Mouse (Mus musculus): Measurements from ENCODE around the gene Runx1.

Runx1 gene

GRCm38 (mm10) chr16:92825908-92826650, at the start of gene Runx1:
TSS of gene Runx1 (minus strand) at chr16:92826149.
- no peak for DNase-seq

GRCm38 (mm10) chr16:92874015-92874414, 48.1 kb upstream of the Runx1 start:
- DNase-seq: no peak

DNA sequence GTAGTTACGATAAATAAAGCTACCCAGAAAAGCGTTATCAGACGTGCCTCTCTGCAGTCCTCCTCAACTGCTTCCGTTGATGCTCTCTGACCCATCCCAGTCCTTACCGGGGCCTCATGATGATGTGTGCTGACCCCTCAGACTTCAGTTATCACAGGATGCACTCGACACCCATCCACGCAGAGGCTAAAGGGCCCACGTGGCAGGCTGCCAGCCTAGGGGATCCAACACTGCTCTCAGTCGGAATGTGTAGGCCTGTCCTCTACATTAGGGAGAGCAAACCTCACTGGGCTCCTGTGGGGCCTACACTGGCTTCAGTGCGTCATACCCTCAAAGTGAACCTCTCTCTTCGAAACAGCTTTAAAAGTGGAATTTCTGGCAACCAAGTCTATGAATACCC, 45.8 kb upstream of the Runx1 start:
- no peak for DNase-seq

- DNase-seq: no peak
These were observed 42.6 kb upstream of the Runx1 start for GRCm38 (mm10) chr16:92868550-92868949.

GRCm38 (mm10) chr16:92867261-92867935, 41.4 kb upstream of the Runx1 start:
- DNase-seq: no peak

GRCm38 (mm10) chr16:92865314-92865713, 39.4 kb upstream of the Runx1 start:
- no peak for DNase-seq

GRCm38 (mm10) chr16:92864191-92864590, 38.2 kb upstream of the Runx1 start:
- no peak for DNase-seq

DNA sequence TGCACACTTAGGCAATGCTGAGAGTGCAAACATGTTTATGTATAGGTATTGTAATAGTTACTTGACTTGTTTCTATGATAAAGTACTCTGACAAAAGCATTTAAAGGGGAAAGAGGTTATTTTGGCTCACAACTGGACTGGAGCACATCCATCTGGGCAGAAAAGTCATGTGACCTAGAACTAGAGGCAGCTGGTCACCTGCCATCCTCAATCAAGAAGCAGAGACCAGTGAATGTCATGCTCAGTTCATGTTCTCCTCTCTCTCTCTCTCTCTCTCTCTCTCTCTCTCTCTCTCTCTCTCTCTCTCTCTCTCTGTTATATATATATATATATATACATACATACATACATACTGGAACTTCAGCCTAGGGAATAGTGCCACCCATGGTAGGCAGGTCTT, 37.2 kb upstream of the Runx1 start:
- no peak for DNase-seq

DNA sequence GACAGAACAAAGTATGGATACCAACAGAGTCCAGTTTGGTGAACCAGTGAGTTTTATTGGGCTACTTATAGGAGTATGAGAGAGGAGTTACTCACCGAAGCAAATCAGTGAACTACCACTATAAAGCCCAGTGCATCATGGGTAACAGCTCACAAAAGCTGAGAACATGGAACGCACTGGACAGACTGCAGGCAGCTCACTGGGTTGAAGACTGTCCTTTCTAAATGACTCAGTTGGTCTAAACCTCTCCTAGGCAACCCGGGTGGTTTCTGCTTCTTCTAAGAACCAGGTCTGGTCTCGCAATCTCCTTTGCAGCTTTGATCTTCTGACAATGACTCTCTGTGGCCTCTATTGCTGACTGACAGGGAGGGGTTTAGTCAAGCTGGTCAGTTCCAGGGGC, 36.5 kb upstream of the Runx1 start:
- DNase-seq: no peak

DNA sequence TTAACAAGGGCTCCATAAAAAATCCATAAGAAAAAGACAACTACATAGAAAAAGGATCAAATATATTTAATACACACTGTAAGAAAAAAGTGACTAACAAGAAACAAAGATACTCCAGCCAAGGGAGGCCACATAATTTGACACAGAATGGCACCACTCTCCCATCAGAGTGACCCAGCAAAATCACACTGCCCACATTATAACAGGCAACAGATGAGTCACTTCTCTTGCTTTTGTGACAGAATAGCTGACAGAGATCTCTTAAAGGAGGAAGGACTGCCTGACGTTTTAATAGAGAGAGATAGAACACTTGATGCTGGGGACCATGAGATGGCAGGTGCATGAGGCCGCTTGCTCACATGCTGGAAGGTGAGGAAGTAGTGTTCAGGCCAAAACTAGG, 35.6 kb upstream of the Runx1 start:
- DNase-seq: no peak

- no peak for DNase-seq
These were observed 34.7 kb upstream of the Runx1 start for GRCm38 (mm10) chr16:92860649-92861048.

DNA sequence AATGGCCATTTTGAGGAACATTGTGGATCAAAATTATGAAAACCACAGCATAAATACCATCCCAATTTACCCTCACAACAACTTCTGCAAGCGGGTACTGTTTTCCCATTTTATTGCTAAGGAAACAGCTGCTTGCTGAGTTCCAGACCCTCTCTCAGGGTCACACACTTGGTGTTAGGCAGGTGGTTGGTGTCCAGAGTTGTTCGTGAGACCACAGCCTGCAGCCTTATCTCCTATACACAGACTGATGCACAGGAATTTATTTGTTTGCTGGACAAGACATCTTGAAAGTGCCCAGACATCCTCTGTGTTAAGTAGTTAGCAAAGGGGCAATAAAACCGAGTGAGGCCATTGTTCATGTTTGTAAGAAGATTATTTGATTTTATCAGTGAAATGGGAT, 30.8 kb upstream of the Runx1 start:
- no peak for DNase-seq

GRCm38 (mm10) chr16:92852276-92852675, 26.3 kb upstream of the Runx1 start:
- no peak for DNase-seq

DNA sequence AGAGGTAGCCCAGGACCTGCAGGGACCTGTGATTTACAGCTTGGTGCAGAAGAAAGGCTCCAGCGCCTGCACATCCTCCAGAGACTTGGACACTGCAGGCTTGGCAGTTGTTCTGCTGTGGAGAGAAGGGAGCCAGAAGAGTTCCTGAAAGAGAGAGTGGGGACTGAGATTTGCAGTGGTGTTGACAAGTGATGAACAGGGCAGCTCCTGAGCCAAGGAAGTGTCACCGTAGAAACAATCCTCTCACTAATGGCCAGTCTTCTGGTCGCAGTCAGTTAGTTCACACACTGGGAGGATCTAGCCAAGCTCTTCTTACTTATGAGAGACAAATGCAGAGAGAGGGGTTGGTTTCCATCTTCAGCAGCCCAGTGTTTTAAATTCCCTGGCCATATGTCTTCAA, 24.5 kb upstream of the Runx1 start:
- no peak for DNase-seq

- DNase-seq: no peak
These were observed 21.9 kb upstream of the Runx1 start for GRCm38 (mm10) chr16:92847762-92848300.

DNA sequence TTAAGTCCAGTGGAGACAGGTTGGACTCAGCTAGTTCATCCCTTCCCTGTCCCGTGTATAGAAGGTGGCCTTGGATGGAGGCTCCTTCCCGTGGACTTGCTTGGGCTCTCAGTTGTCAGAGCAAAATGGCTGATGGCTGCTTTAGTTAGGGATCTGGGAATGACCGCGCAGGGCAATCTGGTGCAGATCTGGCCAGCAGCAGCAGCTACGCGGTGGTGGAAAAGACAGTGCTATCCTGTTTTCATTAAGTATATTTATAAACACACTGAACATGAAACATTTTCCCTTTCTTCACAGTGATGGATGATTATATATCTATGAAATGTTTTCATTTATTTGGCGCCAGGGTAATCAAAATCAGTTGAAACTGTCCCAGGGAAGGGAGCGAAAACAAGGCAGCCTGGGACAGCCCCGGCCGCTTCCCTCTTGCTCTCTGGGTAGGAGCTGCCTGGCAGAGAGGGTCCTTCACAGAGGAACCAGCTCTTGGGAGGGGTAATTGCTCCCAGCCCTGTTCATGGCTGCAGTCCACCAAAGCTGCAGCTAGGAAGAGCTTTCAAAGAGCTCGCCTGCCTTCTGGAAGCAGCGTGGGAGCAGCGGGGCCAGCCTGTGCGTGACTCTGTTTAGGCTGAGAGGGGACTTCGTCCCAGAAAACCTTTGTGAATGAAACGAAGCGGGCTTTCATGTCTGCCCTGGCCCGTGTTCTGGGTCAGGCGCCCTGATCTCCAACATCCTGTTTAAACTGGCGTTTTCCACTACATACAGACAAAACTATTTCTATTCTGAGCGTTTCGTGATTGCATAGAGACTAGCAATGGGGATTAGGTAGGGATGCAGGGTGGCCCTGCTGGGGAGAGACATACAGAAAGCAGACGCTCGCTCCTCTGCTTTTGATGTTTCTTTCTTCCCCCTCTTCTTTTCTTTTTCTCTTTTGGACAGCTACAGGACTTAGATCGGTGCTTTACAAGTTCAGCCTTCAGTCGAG, 19.6 kb upstream of the Runx1 start:
- peak; percentile 10 for DNase-seq

DNA sequence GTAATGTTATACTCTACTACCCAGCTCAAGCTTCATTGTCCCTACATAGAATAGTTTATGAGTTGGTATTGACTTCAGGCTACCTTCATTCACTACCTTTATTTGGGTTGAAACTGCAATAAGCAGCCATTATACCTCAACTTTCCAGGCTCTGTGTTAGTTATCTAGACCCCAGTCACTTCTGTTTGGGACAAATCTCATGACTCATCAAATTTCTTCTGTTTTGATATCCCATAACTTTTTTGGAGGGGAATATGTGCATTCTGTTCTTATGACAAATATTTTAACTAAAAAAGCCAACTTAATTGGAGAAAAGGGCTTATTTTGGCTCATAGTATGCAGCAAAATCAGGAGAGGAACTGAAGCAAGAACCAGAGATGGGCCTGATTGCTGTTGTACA, 12.8 kb upstream of the Runx1 start:
- DNase-seq: no peak

DNA sequence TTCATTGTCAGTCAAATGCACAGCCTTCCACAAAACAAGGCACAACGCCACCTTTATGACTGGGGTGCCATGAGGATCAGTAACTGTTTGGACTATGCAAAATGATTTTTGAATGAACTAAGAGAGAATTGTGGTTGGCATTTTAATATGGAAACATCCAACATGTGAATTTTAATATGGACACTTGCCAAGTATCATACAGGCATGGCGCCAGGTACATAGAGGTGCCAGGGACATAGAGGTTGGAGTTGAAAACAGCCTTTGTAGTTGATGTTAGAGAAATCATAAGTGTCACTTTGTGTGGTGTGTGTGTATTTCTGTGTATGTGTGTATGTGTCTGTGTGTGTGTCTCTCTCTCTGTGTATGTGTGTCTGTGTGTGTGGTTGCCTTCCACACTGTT, 5.4 kb upstream of the Runx1 start:
- no peak for DNase-seq

DNA sequence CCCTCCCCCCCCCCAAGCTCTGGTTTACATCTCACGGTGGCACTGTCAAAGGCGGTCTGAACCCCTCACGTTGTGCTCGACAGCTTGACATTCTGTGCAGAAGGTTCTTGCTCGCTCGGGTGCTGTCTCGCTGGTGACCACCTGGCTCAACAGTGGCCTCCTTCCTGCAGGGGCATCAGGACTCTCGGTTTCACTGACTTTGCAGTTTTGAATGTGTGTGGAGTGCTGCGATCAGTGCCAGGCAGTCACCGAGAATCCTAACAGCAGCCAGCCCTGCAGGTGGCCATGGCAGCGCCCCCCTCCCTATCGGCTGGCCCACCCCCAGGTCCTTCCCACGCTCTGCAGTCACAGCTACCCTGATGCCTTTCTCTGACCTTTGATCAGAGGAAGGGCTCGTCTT, 4.5 kb upstream of the Runx1 start:
- no peak for DNase-seq

GRCm38 (mm10) chr16:92828308-92828862, 2.4 kb upstream of the Runx1 start:
- DNase-seq: no peak

DNA sequence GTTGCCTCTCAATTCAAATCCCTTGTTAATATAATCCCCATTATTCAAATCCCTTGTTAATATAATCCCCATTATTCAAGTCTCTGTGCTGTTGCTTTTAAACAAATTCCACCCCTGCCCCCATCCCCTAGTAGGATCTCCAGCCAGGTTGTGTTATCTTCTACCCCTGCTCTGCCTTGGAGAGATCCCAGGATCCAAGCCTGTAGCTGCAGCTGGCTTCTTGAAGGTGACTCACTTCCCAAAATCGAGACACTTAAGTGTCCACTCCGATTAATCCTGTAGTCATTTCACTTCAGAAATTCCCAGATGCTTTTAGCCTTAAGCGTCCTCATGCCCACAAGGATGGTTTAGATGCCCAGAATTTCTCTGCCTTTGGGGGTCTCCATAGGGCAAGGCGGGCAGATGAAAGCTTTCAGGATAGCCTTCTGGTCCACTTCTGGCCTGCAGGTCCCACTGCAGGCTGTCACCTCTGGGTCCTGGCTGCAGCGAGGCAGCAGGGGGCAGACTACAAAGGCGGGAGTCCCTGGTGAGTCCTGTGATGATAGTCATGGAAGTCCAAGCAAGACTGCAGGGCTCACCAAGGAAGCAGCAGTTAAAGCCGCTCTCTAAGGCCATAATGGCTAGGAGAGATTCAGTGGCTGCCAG, 1.8 kb upstream of the Runx1 start:
- no peak for DNase-seq

DNA sequence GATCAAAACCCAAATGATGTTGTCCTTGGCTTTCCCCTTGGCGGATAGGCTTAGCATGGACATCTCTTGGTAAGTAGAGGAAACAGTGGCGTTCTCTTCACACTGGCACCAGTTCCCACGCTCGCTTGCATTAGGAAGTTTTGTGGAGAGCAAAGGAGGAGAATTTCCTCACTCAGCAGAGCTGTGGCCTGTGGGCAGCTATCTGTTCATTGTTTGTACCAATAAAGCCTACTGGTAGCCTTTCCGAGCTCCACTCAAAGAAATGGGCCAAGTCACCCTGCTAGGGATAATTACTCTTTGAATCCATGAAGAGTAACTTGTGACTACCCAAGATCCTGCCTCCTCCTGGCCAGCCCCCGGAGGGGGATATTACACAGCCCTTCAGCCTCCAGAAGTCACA, 734 bp upstream of the Runx1 start:
- no peak for DNase-seq
